Mouse (Mus musculus): ENCODE results near the gene Espnl.

The Espnl gene

GRCm38 (mm10) chr1:91321760-91322438 is at the start of gene Espnl:
TSS of gene Espnl (plus strand) at chr1:91322075.
- peak in 1 of 2 experiments; percentile 44 for DNase-seq

GRCm38 (mm10) chr1:91272260-91272659 is 49.6 kb upstream of the Espnl start:
- no peak for DNase-seq

- no peak for DNase-seq
Measured at GRCm38 (mm10) chr1:91276581-91276980, 45.3 kb upstream of the Espnl start.

GRCm38 (mm10) chr1:91277480-91277879 is 44.4 kb upstream of the Espnl start:
- no peak for DNase-seq

GRCm38 (mm10) chr1:91278410-91279119 is 43.3 kb upstream of the Espnl start:
- DNase-seq = no peak

GRCm38 (mm10) chr1:91279126-91279525 is 42.7 kb upstream of the Espnl start:
- DNase-seq = no peak

- no peak for DNase-seq
Measured at GRCm38 (mm10) chr1:91282582-91282981, 39.3 kb upstream of the Espnl start.

GRCm38 (mm10) chr1:91289375-91289774 is 32.5 kb upstream of the Espnl start:
- no peak for DNase-seq

GRCm38 (mm10) chr1:91292101-91292825 is 29.6 kb upstream of the Espnl start:
- DNase-seq = peak; percentile 39 to 49

- no peak for DNase-seq
Measured at GRCm38 (mm10) chr1:91295544-91295943, 26.3 kb upstream of the Espnl start.

GRCm38 (mm10) chr1:91297799-91298744 is 23.8 kb upstream of the Espnl start, which contains the start of gene Scly:
TSS of gene Scly (plus strand) at chr1:91298338.
- DNase-seq = peak; percentile 97 to 98

- DNase-seq = no peak
Measured at GRCm38 (mm10) chr1:91299026-91299706, 22.7 kb upstream of the Espnl start.

- peak; percentile 67 to 72 for DNase-seq
Measured at GRCm38 (mm10) chr1:91299707-91300426, 22.0 kb upstream of the Espnl start.

- DNase-seq = peak; percentile 74 to 75
Measured at GRCm38 (mm10) chr1:91301206-91301920, 20.5 kb upstream of the Espnl start.

- DNase-seq = peak; percentile 36 to 42
Measured at GRCm38 (mm10) chr1:91302021-91302420, 19.9 kb upstream of the Espnl start.

- DNase-seq = no peak
Measured at GRCm38 (mm10) chr1:91304621-91305020, 17.3 kb upstream of the Espnl start.

GRCm38 (mm10) chr1:91309366-91310085 is 12.3 kb upstream of the Espnl start:
- peak; percentile 57 to 67 for DNase-seq

GRCm38 (mm10) chr1:91312273-91312672 is 9.6 kb upstream of the Espnl start:
- peak; percentile 32 to 48 for DNase-seq

- no peak for DNase-seq
Measured at GRCm38 (mm10) chr1:91313251-91313650, 8.6 kb upstream of the Espnl start.

GRCm38 (mm10) chr1:91317656-91318055 is 4.2 kb upstream of the Espnl start:
- peak; percentile 68 to 81 for DNase-seq
